Mouse (Mus musculus): ENCODE results near the gene D17Wsu92e. TPM values are rescaled to one million over a fixed set of nuclear protein-coding genes. Genes with fewer than 3 reads are reported as not detected.

D17Wsu92e gene
- polyA plus RNA-seq, 1 experiment, result 65.1 TPM

DNA sequence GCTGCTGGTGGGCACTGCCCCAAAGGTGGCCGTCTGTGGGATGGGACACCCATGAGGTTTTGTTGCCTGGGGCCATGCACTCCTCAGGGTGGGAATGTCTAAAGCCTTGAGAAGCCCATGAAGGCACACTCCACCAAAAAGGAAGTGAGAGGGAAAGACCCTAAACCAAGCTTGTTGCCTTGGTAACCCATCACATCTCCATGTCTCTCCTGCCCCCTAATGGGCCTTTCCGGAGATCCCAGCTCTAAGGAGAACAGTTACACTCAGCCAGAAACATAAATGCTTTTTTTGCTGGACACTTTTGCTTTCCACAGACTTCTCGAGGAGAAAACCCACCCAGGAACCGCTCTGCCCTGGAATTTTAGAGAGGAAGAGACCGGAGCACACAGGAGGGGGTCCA, 102.2 kb downstream of the D17Wsu92e start:
- H3K27me3 ChIP-seq (ENCODE audit: control insufficient read depth, insufficient read depth, insufficient read length), result peaks cover 55% of the 10 kb centered on the region
- H3K4me3 ChIP-seq (ENCODE audit: insufficient read depth, poor library complexity, severe bottlenecking), result no peak overlapping the region
- H3K79me3 ChIP-seq (ENCODE audit: low read depth), result no peaks in the 10 kb centered on the region
- no peaks in the 10 kb centered on the region for H3K36me3 ChIP-seq (ENCODE audit: control insufficient read depth, insufficient read depth)
- no peaks in the 10 kb centered on the region for H3K79me2 ChIP-seq (ENCODE audit: control insufficient read depth, insufficient read depth)
- TF ChIP-seq MYOG (IDR thresholded peaks at IDR 0.05; ENCODE audit: control insufficient read depth, extremely low read depth, insufficient read length), result no peak
- no peak for TF ChIP-seq CTCF (IDR thresholded peaks at IDR 0.05; ENCODE audit: control insufficient read depth, insufficient read depth, insufficient read length)
- TF ChIP-seq USF1 (IDR thresholded peaks at IDR 0.05; ENCODE audit: low read depth), result no peak
- no peak for TF ChIP-seq MYOD1 (IDR thresholded peaks at IDR 0.05; ENCODE audit: control insufficient read depth, insufficient read length, low read depth)
- TF ChIP-seq FOSL1 (IDR thresholded peaks at IDR 0.05; ENCODE audit: insufficient read depth, low read length, poor library complexity, severe bottlenecking), result no peak
- TF ChIP-seq CEBPB (IDR thresholded peaks at IDR 0.05; ENCODE audit: low read depth), result no peak
- no peak for TF ChIP-seq MAX (IDR thresholded peaks at IDR 0.05)
- H3ac ChIP-seq (ENCODE audit: control insufficient read depth, insufficient read length, low read depth), result no peak overlapping the region

DNA sequence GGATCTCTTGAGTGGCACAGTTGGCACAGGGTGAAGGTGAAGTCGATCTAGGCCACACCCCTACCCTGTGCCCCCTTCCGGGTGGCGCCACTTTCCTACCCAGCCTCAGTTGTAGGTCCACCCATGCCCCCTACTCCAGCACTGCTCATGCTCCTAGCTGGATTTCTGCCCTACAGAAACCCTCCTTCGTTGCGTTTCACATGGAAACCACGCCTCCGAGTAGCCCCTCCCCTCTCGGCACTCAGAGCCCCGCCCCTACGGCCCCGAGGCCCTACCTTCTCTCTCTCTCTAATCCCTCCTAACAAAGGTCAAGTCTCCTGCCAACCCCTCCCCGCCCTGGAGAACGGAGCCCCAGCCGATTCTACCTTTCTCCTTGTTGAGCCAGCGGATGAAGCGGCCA, 103.6 kb downstream of the D17Wsu92e start:
- TF ChIP-seq MYOG (IDR thresholded peaks at IDR 0.05; ENCODE audit: control insufficient read depth, extremely low read depth, insufficient read length) (no peak), CEBPB (IDR thresholded peaks at IDR 0.05; ENCODE audit: low read depth) (no peak), FOSL1 (IDR thresholded peaks at IDR 0.05; ENCODE audit: insufficient read depth, low read length, poor library complexity, severe bottlenecking) (no peak), CTCF (IDR thresholded peaks at IDR 0.05; ENCODE audit: control insufficient read depth, insufficient read depth, insufficient read length) (no peak)
- H3K4me3 ChIP-seq (ENCODE audit: insufficient read depth, poor library complexity, severe bottlenecking), result no peak overlapping the region

DNA sequence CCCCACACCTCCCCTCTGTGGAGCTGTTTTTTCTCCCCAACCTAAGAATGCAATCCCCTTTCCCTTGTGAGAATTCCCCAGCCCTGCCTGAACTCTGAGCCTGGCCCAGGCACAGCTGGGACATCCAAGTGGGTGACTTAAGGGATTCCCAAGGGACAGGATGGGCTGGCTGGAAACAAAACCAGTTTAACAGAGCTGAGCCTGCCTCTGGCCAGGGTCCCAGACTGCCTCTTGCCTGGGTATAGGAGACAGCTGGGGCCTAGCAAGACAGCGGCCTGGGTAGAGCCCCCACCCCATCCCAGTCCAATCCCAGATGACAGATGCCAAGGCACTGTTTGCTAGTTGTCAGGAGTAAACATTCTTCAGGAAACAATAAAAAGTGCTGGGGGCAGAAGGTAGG, 107.6 kb downstream of the D17Wsu92e start:
- Histone ChIP-seq H3K79me3 (ENCODE audit: low read depth) (no peaks in the 10 kb centered on the region), H3K36me3 (ENCODE audit: control insufficient read depth, insufficient read depth) (no peaks in the 10 kb centered on the region), H3K27me3 (ENCODE audit: control insufficient read depth, insufficient read depth, insufficient read length) (peaks cover 25% of the 10 kb centered on the region), H3K4me3 (ENCODE audit: insufficient read depth, poor library complexity, severe bottlenecking) (no peak overlapping the region), H3ac (ENCODE audit: control insufficient read depth, insufficient read length, low read depth) (no peak overlapping the region), H3K79me2 (ENCODE audit: control insufficient read depth, insufficient read depth) (no peaks in the 10 kb centered on the region)
- no peak for TF ChIP-seq CEBPB (IDR thresholded peaks at IDR 0.05; ENCODE audit: low read depth)

More for the DNA sequence above, 103.6 kb downstream of the D17Wsu92e start:
- no peak overlapping the region for H3ac ChIP-seq (ENCODE audit: control insufficient read depth, insufficient read length, low read depth)
- no peaks in the 10 kb centered on the region for H3K79me2 ChIP-seq (ENCODE audit: control insufficient read depth, insufficient read depth)
- H3K27me3 ChIP-seq (ENCODE audit: control insufficient read depth, insufficient read depth, insufficient read length), result peaks cover 50% of the 10 kb centered on the region
- no peaks in the 10 kb centered on the region for H3K36me3 ChIP-seq (ENCODE audit: control insufficient read depth, insufficient read depth)
- no peaks in the 10 kb centered on the region for H3K79me3 ChIP-seq (ENCODE audit: low read depth)

DNA sequence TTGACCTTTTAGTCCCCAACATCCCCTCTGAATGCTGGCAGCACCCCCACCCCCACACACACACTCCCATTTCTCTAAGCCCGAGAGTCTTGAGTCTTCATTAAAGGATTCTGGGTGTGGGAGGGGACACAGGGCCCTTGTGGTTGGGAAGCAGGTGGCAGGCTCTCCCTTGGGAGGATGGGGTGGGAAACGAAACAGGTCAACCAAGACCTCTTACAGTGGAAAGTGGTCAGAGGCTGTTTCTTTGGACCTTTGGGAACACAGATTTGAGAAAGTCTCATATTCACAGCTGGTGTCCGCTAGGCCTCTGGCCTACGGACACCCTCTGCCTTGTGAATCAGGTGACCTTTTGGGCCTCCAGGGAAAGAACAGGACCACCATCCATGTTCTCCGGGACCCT, 110.8 kb downstream of the D17Wsu92e start:
- H3K79me3 ChIP-seq (ENCODE audit: low read depth), result no peaks in the 10 kb centered on the region
- H3K27me3 ChIP-seq (ENCODE audit: control insufficient read depth, insufficient read depth, insufficient read length), result peaks cover 11% of the 10 kb centered on the region
- H3K36me3 ChIP-seq (ENCODE audit: control insufficient read depth, insufficient read depth), result no peaks in the 10 kb centered on the region
- no peaks in the 10 kb centered on the region for H3K79me2 ChIP-seq (ENCODE audit: control insufficient read depth, insufficient read depth)
- no peak overlapping the region for H3ac ChIP-seq (ENCODE audit: control insufficient read depth, insufficient read length, low read depth)
- TF ChIP-seq FOSL1 (IDR thresholded peaks at IDR 0.05; ENCODE audit: insufficient read depth, low read length, poor library complexity, severe bottlenecking) (no peak), MAX (IDR thresholded peaks at IDR 0.05) (no peak), MYOG (IDR thresholded peaks at IDR 0.05; ENCODE audit: control insufficient read depth, extremely low read depth, insufficient read length) (no peak), CEBPB (IDR thresholded peaks at IDR 0.05; ENCODE audit: low read depth) (no peak)
- H3K4me3 ChIP-seq (ENCODE audit: insufficient read depth, poor library complexity, severe bottlenecking), result no peak overlapping the region

GRCm38 (mm10) chr17:27707954-27708661, 112.3 kb downstream of the D17Wsu92e start:
- Histone ChIP-seq H3K79me3 (ENCODE audit: low read depth) (no peaks in the 10 kb centered on the region), H3K4me3 (ENCODE audit: insufficient read depth, poor library complexity, severe bottlenecking) (no peak overlapping the region), H3K27me3 (ENCODE audit: control insufficient read depth, insufficient read depth, insufficient read length) (peaks cover 8% of the 10 kb centered on the region), H3K79me2 (ENCODE audit: control insufficient read depth, insufficient read depth) (no peaks in the 10 kb centered on the region), H3ac (ENCODE audit: control insufficient read depth, insufficient read length, low read depth) (no peak overlapping the region), H3K36me3 (ENCODE audit: control insufficient read depth, insufficient read depth) (no peaks in the 10 kb centered on the region)
- no peak for TF ChIP-seq MYOG (IDR thresholded peaks at IDR 0.05; ENCODE audit: control insufficient read depth, extremely low read depth, insufficient read length)
- TF ChIP-seq MYOD1 (IDR thresholded peaks at IDR 0.05; ENCODE audit: control insufficient read depth, insufficient read length, low read depth), result no peak
- TF ChIP-seq FOSL1 (IDR thresholded peaks at IDR 0.05; ENCODE audit: insufficient read depth, low read length, poor library complexity, severe bottlenecking), result no peak
- TF ChIP-seq CEBPB (IDR thresholded peaks at IDR 0.05; ENCODE audit: low read depth), result no peak
- TF ChIP-seq USF1 (IDR thresholded peaks at IDR 0.05; ENCODE audit: low read depth), result no peak
- no peak for TF ChIP-seq MAX (IDR thresholded peaks at IDR 0.05)
- no peak for TF ChIP-seq CTCF (IDR thresholded peaks at IDR 0.05; ENCODE audit: control insufficient read depth, insufficient read depth, insufficient read length)

DNA sequence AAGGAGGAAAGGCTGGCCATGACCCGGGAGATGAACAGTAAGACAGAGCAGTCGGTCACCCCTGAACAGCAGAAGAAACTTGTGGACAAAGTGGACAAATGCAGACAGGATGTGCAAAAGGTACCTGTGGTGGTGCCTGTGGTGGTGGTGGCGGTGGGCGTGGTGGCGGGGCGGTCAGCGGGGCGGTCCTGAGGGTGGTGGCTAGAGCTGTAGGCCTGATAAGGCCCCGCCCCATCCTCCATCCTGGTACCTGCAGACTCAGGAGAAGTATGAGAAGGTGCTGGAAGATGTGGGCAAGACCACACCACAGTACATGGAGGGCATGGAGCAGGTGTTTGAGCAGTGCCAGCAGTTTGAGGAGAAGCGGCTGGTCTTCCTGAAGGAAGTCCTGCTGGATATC, 114.8 kb downstream of the D17Wsu92e start:
- Histone ChIP-seq H3K27me3 (ENCODE audit: control insufficient read depth, insufficient read depth, insufficient read length) (no peaks in the 10 kb centered on the region), H3K36me3 (ENCODE audit: control insufficient read depth, insufficient read depth) (no peaks in the 10 kb centered on the region)
- TF ChIP-seq USF1 (IDR thresholded peaks at IDR 0.05; ENCODE audit: low read depth), result no peak
- no peak for TF ChIP-seq FOSL1 (IDR thresholded peaks at IDR 0.05; ENCODE audit: insufficient read depth, low read length, poor library complexity, severe bottlenecking)
- TF ChIP-seq CEBPB (IDR thresholded peaks at IDR 0.05; ENCODE audit: low read depth), result no peak
- no peak for TF ChIP-seq MYOG (IDR thresholded peaks at IDR 0.05; ENCODE audit: control insufficient read depth, extremely low read depth, insufficient read length)
- no peak for TF ChIP-seq MAX (IDR thresholded peaks at IDR 0.05)
- TF ChIP-seq CTCF (IDR thresholded peaks at IDR 0.05; ENCODE audit: control insufficient read depth, insufficient read depth, insufficient read length), result no peak
- no peak for TF ChIP-seq MYOD1 (IDR thresholded peaks at IDR 0.05; ENCODE audit: control insufficient read depth, insufficient read length, low read depth)

More for the DNA sequence above, 114.8 kb downstream of the D17Wsu92e start:
- Histone ChIP-seq H3K4me3 (ENCODE audit: insufficient read depth, poor library complexity, severe bottlenecking) (no peak overlapping the region), H3ac (ENCODE audit: control insufficient read depth, insufficient read length, low read depth) (no peak overlapping the region), H3K79me3 (ENCODE audit: low read depth) (no peaks in the 10 kb centered on the region), H3K79me2 (ENCODE audit: control insufficient read depth, insufficient read depth) (no peaks in the 10 kb centered on the region)

All from C2C12 (cell line).